Mouse (Mus musculus): Measurements from ENCODE around the gene Gm20388. TPM values are rescaled to one million over a fixed set of nuclear protein-coding genes. Genes with fewer than 3 reads are reported as not detected.
A peak's percentile ranks its signal among the peaks of the same experiment; 100 is the strongest.

Gene Gm20388
- total RNA-seq, 2 experiments from 2014 or later = 18.6 TPM; not detected in 1

DNA sequence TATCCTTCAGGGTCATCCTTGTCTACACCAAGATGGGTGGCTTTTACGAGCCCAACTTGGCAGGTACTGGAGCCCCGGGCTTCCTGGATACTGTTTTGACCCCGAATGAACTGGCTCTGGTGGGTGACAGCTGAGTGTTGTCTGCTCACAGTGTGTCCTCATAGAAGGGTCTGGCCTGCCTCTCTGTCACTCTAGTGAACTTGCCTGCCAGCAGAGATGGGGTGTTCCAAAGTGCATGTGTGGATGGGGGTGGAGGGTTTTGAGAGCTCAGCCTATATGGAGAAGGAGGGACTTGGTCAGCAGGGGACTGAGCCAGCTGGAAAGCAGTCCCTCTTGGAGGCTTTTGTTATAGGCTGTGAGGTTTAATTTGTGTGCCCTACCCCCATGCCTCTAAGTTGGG, 291.9 kb downstream of the Gm20388 start:
- no peak for DNase-seq (ENCODE audit: low spot score in 2 of 2)
- intact Hi-C loops (cut with DNase I) = no loop called here

DNA sequence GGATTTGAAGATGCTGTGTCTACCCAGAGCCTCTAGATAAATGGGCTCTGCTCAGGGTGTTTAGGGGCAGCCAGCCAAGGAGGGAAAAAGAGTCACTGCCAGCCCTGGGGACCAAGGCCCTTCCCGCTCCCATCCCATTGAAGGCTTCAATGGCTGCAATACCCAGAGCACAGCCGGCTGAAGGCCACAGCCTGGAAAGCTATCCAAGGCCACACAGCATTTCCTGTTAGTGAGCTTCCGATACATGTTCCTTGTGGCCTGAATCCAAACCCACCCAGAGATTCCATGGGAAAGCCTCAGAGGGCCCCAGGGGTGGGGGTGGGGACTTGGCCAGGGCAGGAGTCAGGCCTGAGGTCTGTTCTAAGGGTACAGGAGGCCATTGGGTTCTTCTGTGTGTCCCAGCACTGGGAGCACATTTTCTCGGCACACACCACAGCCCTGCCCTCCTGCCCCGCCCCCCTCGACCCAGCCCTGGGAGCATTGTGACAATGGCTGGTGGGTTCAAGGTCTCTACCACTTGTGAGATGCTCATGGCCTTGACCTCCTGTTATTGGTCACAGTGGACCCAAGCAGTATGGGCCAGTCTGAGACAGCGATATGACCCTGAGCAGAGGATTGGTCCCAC, 294.2 kb downstream of the Gm20388 start:
- DNase-seq (ENCODE audit: low spot score in 2 of 2) = no peak
- intact Hi-C loops (cut with DNase I) = no loop called here

DNA sequence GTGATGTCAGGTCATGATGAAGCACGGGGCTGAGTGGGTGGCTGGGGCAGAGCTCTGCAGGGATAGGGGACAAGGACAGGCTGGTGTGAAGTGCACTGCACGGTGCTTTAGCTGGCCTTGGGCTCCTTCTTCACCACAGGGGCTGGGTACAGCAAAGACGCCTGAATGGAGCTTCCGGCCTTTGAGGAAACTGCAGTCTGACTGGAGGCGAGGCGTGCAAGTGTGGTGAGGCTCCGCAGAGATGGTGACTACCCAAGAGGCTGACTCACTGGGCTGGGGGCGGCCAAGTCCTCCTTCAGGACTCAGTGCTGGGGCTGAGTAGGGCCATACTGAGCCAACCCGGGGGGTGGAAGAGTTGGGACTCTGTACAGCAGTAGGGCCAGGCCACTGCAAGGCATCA, 295.3 kb downstream of the Gm20388 start:
- intact Hi-C loops (cut with DNase I) = no loop called here
- DNase-seq (ENCODE audit: low spot score in 2 of 2) = peak in 1 of 2 experiments; percentile 75

DNA sequence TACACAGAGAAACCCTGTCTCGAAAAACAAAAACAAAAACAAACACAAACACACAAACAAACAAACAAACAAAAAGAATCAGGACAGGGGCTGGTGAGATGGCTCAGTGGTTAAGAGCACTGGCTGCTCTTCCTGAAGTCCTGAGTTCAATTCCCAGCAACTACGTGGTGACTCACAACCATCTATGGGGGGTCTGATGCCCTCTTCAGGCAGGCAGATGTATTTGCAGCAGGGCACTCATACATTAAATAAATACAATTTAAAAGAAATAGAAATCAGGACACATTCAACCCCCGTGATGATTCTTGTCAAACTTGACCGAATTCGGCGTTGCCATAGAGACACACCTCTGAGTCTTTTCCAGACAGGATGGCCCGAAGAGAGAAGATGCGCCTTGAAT, 296.7 kb downstream of the Gm20388 start:
- no peak for DNase-seq (ENCODE audit: low spot score in 2 of 2)
- intact Hi-C loops (cut with DNase I) = no loop called here

DNA sequence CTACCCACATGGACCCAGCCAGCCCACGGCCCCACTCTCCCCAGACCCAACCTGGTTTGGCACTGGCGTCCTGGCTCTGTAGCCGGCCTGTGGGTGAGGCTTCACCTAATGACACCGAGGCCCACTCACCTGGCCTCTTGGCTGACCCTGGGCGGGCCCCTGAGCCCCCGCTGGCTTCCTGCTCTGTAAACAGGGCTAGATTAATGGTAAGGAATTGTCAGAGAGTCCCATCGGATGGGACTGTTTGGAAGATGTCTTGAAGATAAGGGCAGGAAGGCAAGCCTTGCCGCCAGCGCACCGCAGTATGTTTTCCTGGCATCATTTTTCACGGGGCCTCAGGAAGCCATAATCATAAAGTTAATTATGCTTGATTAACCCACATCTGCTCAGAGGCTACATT, 297.5 kb downstream of the Gm20388 start:
- DNase-seq (ENCODE audit: low spot score in 2 of 2) = no peak

DNA sequence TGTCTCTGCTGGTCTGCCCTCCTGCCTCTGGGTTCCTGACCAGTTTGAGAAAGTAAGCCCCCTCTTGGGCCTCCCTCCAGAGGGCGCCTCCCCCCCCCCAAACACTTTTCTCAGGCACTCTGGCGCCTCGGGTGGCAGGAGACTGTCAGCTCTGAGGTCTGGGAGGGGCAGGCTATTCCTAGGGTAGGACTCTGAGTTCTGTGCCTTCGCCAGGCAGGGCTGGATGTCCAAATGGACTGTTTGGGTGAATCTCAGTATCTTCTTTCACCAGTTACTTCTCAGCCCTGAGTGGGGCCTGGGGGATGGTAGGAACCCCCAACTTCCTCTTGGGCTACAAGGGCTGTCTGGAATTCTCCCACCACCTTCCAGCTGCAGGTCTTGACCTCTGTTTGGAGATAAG, 300.7 kb downstream of the Gm20388 start:
- no peak for DNase-seq (ENCODE audit: low spot score in 2 of 2)
- intact Hi-C loops (cut with DNase I) = no loop called here

More for the DNA sequence above, 297.5 kb downstream of the Gm20388 start:
- intact Hi-C loops (cut with DNase I) = no loop called here

DNA sequence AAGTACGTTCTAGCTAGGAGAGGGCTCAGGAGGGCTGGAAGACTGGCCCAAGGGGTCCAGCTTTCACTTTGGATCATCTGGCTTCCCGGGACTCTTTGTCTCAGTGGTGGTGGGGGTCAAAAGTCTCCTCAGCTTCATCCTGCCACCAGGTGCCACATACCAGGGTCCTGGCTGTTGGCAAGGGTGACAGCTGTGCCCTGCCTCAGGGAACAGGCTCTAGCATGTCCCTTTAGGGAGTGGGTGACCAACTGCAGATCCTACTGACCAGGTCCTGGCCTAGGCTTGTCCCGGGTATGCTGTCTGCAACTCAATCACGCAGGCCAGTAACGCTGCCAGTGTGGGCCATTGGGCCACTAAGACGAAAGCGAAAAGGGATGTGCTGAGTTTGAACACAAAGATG, 302.0 kb downstream of the Gm20388 start:
- intact Hi-C loops (cut with DNase I) = no loop called here
- no peak for DNase-seq (ENCODE audit: low spot score in 2 of 2)

DNA sequence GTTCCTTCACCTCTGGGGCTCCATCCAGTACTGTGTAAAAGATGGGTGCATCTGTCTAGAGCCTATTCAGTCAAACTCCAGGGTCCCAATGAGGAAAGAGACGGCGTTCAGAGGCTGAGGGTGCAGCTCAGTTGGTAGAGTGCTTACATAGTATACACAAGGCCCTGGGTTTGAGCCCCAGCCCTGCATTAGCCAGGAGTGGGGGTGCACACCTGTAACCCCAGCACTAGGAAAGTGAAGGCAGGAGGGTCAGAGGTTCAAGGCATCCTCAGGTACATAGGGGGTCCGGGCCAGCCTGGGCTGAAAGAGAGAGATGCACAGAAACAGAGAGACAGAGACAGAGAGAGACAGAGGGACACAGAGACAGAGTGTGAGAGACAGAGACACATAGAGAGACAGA, 302.6 kb downstream of the Gm20388 start:
- intact Hi-C loops (cut with DNase I) = no loop called here
- no peak for DNase-seq (ENCODE audit: low spot score in 2 of 2)

DNA sequence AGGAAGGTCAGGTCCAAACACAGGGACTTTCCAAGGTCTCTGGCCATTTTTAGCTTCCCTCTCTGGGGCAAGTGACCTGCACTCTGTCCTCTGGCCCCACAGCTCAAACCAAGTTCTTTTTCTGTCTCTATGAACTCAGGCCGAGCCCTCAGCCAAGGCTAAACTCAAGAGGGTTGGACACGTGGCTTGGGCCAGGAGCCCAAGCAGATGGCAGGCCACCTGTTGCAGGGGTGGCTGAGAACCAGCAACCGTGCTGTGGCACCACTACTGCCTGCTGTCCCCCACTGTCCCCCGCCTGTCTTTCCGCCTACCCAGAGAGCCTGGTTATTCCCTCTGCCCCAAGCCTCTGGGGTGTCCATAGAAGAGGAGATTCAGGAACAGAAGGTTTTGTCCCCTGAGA, 303.3 kb downstream of the Gm20388 start:
- intact Hi-C loops (cut with DNase I) = no loop called here
- DNase-seq (ENCODE audit: low spot score in 2 of 2) = no peak

DNA sequence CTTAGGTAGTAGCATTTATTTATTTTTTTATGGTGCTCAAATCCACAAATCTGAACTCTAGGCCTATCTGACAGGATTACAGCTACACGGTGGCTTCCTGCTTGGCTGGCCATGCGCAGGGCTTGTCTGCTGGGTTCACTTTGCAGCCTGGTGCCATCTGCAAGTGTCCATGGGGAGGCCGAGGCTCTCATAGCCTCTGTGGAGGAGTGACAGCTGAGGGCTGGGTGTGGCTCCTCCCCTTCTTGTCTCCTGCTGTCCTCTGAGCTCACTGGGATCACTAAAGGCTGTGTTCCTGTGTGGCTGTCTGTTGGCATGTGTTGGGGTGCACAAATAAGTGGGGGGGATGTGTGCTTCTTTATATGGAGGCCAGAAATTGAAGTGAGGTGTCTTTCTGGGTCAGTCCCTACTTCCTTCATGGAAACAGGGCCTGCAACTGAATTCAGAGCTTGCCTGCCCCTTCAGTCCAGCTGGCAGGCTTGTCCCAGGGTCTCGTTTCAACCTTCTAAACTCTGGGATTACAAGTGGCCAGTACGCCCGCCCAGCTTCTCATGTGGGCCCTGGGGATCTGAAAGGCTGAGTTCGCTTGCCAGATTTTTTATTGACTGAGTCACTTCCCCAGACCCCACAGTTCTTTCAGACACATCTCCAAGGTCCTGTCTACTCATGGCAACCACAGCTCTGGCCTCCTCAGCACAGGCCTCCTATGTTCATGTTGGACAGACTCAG, 304.9 kb downstream of the Gm20388 start:
- DNase-seq (ENCODE audit: low spot score in 2 of 2) = no peak
- intact Hi-C loops (cut with DNase I) = no loop called here

DNA sequence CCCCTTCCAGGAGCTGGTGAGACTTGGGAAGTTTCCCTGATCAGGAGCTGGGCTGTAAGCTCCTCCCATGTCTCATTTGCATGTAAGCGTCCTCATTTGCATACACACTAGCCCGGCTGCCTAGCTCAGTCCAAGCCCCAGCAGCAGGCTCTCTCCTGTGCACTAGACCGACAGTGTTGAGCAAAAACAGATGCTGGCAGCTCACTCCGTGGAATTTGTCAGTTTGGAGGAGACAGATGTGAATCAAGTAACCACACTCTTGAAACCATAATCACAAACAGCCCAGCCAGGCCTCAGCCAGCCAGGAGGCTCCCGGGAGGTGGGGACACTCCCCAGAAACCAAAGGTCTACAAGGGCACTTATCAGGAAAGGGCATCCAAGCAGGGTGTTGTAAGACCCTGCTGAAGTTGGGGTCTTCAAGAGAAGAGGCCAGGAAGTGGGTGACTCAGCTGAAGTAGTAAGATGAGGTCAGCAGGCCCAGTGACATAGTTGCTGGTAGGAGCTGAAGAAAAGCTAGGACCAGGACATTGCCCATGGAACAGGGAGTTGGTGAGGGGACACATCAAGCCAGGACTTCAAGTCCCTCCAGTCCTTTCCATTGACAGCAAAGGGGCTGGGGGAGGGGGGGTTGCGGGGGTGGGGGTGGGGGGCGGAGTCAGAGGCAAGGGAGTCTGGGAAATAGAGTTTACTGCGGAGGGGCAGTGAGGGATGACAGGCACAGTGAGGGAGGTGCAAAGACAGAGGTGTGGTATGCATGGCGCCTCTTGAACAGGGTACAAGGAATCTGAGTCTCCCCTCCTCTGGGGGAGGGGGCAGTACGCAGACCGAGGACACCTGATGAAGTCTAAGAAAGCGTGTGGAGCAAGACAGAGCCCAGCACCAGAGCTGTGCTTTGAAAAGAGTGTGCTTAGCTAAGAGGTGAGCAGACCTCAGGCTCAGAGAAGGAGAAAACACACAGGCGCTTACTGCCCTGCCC, 306.5 kb downstream of the Gm20388 start:
- intact Hi-C loops (cut with DNase I) = no loop called here
- DNase-seq (ENCODE audit: low spot score in 2 of 2) = peak in 1 of 2 experiments; percentile 55

DNA sequence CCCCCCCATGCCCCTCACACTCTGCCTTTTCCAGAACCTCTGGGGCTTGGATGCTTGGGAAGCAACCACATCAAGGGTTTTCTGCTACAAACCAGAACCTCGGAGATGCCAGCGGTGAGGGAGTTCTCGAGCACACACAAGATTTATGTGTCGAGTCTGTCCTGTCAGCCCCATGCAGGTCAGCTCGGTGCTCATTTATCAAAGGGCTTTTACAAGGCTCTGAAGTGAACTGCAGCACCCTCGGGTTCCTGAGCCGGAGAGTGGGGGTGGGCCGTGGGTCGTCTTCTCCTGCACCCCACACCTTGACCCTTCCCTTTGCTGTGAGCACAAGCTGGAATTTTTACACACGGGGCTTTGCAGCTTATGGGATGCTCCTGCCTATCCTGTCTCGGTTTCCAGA, 311.9 kb downstream of the Gm20388 start:
- no peak for DNase-seq (ENCODE audit: low spot score in 2 of 2)
- intact Hi-C loops (cut with DNase I) = no loop called here

DNA sequence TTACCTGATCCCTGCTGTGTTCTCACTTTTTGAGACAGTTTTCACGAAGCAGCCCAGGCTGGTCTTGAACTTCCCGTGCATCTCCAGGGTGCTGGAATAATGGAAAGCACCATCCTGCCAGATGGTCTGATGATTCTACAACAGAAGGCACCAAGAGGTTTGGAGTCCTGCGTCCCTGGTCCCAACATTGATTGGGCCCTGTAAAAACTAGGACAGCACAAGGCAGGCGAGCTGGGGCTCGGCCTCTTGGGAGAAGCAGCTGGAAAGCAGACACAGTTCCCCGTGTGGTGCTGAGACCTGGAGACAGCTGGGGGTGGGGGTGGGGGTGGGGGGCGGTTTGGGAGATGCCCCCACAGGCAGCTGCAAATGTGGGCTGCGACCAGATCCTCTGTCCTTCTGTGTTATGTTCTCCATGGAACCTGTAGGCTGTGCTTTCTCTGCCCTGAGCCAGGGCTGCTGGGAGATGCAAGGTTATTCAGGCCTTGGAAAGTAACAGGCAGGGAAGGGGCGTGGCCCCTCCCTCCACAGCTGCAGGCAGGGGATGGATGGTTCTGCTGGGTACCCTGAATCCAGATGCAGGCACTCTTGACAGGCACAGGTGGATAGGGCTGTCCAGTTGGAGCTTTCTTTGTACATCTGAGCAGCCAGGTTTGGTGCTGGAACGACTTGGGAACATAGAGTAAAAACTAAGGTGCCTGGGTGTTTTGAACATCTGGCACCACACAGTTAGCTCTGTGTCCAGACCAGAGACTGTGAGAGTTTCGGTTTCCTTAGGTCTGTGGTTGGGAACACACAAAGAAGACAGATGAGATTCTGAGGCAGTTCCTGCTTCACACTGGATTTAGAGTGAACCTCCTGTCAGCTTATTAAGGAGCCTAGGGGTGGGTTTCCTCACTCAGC, 314.1 kb downstream of the Gm20388 start:
- intact Hi-C loops (cut with DNase I) = loop anchor here (5.0 kb wide), 1 partner anchor 43 kb away; no protein-coding TSS in a partner anchor

DNA sequence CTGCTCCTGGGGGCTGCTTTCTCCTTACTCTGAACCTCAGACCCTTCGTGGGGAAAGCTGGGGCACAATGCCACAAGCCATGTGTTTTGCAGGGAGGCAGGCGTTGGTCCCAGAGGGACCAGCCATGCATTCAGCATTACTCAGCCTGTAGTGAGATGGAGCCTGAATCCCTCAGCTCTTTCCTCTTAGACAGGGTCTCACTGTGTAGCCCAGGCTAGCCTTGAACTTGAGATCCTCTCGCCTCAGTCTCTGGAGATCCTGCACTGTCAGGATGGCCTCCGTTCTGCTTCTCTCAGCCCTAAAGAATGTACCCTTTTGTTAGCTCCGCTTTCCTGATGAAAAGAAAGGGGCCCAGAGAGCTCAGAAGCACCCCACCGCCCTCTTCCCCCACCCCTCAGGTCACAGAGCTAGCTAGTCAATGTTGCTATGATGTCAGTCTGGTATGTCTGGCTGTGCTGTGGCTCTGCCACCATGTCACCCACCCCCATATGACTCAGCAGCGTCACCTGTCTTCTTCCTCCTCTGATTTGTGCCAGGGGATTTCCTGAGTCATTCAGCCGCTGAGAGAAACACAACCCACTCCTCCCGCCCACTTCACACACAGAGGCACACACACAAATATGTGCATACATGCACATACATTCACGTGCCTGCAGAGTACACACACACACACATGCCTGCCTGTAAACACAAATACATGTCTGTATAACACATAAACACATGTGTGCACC, 314.9 kb downstream of the Gm20388 start:
- intact Hi-C loops (cut with DNase I) = loop anchor here (5.0 kb wide), 1 partner anchor 42 kb away; no protein-coding TSS in a partner anchor
- DNase-seq (ENCODE audit: low spot score in 2 of 2) = peak; percentile 75 to 95

More for the DNA sequence above, 314.1 kb downstream of the Gm20388 start:
- DNase-seq (ENCODE audit: low spot score in 2 of 2) = no peak

DNA sequence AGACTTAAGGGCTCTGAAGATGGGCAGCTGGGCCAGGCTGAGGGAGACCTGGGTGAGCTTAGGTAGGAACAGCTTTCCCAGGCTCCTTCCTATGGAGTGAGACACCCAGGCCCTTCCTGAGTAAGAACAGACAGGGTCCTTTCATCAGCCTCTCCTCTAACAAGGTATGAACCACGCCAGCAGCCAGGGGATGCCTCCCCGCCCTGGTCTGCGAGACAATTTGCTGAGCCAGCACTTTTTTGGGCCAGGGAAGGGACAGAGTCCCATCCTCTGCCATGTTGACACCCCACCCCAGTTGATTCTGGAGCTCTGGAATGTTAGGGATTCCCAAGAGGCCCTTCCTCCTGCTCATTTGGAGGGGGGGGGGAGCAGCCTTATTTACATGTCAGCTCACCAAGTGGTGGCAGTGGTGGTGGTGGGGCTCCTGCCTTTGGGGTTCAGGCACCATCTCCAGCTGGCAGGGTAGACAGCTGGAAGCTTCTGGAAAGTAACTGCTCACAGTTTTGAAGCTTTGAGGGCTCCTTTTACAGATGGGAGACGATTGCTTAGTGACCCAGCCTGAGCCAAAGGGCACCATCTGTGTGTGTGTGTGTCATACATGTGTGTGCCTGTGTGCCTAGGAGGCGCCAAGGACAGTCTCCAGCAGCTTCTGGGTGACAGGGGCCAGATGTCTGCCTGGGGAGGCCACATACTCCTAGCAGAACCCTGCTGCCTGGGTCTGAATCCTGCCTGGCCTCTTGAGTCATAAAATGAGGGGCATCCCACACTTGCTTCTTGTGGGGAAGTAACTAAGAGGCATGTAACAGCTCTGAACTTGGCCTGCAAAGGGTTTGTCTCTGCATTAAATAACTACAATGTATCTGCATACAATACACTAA, 316.3 kb downstream of the Gm20388 start:
- intact Hi-C loops (cut with DNase I) = loop anchor here (5.0 kb wide), 1 partner anchor 40 kb away; no protein-coding TSS in a partner anchor
- DNase-seq (ENCODE audit: low spot score in 2 of 2) = no peak

DNA sequence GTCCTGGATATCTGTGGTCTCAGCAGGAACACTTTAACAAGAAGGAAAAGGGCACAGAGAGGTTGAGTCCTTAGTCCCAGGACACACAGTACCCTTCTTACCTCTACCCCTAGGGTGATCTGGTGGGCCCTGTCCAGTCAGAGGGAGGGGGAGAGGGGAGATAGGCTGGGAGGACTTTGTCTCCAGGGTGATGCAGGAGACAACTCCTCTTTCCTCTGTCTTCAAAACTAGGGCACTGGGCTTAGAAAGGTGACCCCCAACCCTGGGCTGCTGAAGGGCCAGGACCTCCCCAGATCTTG, 316.9 kb downstream of the Gm20388 start:
- DNase-seq (ENCODE audit: low spot score in 2 of 2) = no peak
- intact Hi-C loops (cut with DNase I) = loop anchor here (5.0 kb wide), 1 partner anchor 40 kb away; no protein-coding TSS in a partner anchor

DNA sequence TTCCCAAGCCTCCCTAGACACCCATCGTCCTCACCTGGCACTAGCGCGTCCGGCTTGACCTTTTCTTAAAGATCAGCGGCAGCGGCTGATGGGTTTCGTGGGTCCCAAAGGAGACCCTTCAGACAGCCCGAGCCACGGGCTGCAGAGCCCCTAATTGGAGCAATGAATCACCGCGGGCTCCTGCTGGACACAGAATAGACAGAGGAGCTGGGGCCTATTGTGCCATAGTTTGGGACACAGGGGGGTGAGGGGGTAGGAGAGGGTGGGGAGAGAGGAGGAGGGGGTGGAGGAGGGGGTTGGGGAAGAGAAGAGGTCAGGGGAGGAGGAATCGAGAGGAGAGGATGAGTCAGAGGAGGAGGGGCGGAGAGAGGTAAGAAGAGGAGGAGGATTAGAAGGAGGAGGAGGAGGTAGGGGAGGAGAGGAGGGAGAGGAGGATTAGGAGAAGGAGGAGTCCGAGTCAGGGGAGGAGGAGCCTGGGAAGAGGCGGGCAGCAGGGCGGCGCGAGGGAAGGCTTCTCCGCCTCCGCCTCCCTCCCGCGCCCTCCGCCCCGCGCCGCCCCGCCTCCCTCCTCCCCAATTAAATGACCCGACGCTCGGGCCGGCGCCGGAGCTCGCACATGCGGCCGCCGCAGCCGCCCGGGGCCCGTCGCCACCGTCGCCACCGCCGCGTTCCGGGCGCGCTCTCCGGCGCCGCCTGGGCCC, 317.4 kb downstream of the Gm20388 start, which contains the start of gene Gse1:
Gse1 (plus strand) TSS at position 566 of the 701 bp plus-strand sequence.
- peak; percentile 54 to 72 for DNase-seq (ENCODE audit: low spot score in 2 of 2)
- intact Hi-C loops (cut with DNase I) = loop anchor here (5.0 kb wide), 1 partner anchor 39 kb away; no protein-coding TSS in a partner anchor
